Mouse (Mus musculus) spleen, adult 2 months (tissue): ENCODE results near the gene Eml1.

Experiments
- CTCF ChIP-seq: fragments of 200-500 bp; IDR thresholded peaks from 2 replicates; pipeline ENCODE4 v1.5.1; 2011; ENCODE audit warnings: mild to moderate bottlenecking, inconsistent platforms; ENCODE audit not compliant: insufficient read depth, insufficient read length, insufficient replicate concordance; ENCODE audit errors: extremely low read depth
- POLR2A ChIP-seq: fragments of 200-500 bp; IDR thresholded peaks from 2 replicates; pipeline ENCODE4 v1.6.1; 2011; ENCODE audit warnings: low read depth, low read length, inconsistent platforms

DNA sequence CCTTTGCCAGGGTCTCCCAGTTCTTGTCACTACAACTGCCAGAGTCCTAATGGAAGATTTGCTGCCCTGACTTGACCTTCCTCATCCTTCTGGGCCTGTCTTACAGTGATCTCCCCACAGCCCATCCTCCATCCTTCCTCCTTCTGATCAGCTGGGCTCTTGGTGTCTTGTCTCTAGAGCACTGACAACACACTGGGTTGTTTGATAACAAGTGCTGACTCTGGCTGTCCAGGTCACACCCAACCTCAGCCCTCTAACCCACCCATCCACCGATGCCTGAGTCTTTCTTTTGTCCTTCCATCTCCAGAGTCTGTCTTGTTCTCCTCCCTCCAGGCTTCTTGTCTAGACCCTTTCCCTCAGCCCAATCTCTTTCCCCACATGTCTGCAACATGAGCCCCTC is 50.7 kb downstream of the Eml1 start:
- no peak for TF ChIP-seq CTCF
- TF ChIP-seq POLR2A = no peak
